ENCODE assay signal across 17 mouse cellular contexts in the genomic region with DNA sequence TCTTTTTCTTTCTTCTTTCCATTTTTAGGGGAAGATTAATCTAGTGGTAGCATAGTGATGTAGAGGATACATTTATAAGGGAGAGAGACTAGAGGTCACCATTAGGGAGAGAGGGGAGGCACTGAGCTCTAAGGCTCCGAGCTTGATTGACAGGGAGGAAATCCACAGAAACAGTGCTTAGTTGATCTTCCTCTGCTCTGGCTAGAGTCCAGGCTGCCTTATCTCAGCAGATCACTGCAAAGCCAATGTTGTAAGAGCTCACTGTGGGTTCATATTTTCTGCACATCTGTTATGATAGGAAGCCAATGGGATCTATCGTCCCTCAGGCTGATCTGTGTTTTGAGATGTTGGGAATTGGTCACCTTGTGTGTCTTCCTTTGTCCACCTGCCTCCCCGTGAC. TPM values are rescaled to one million over a fixed set of nuclear protein-coding genes. Genes with fewer than 3 reads are reported as not detected.
DNase-seq lines count a peak whose midpoint lies in the region; ATAC-seq and TF ChIP-seq lines count a peak whose summit lies in the region.
"Had no signal": no experiment of that assay in that cellular context is flagged by ENCODE, and none has a peak within 500 bp of the region (broad histone marks: within the 10 kb centered on the region; RNA-seq: fewer than 3 reads in every experiment).

No protein-coding gene starts in this region.

- no peak for TF ChIP-seq POLR2A in liver, adult 2 months (IDR thresholded peaks at IDR 0.05; ENCODE audit: extremely low read depth, insufficient read depth, low read length)

- TF ChIP-seq CTCF in liver, adult 2 months (IDR thresholded peaks at IDR 0.05; ENCODE audit: low read depth, low read length) = no peak

- no peak for DNase-seq in liver, adult 2 months (ENCODE audit: extremely low read depth, low read depth, low spot score)
- no peak for DNase-seq in liver, embryonic 11.5 days (ENCODE audit: low spot score)
- DNase-seq in hindbrain, embryonic 14.5 days (ENCODE audit: low spot score) = no peak
- DNase-seq in kidney, postnatal 10 days = no peak
- DNase-seq in kidney, postnatal 36 days = no peak
- DNase-seq in cerebellum, adult 8-10 months = no peak
- DNase-seq: adrenal gland, postnatal 10 days; cerebellum, adult 9-10 months; kidney, adult 18-20 months; liver, embryonic 13.5 days; thymus, postnatal 25 days had no signal

- no peaks in the 10 kb centered on the region for H3K9me3 ChIP-seq in liver, embryonic 11.5 days (ENCODE audit: control insufficient read depth, low read length)
- H3K9me3 ChIP-seq in forebrain, embryonic 12.5 days = no peaks in the 10 kb centered on the region
- H3K9me3 ChIP-seq in hindbrain, embryonic 14.5 days (ENCODE audit: control insufficient read depth, low read length) = no peaks in the 10 kb centered on the region
- H3K9me3 ChIP-seq in midbrain, embryonic 16.5 days (replicated peaks; ENCODE audit: control insufficient read depth, low read length, poor library complexity, severe bottlenecking) = no peaks in the 10 kb centered on the region
- H3K9me3 ChIP-seq: liver, embryonic 13.5 days; stomach, embryonic 15.5 days had no signal

- H3K27ac ChIP-seq in liver, adult 2 months (replicated peaks; ENCODE audit: insufficient read depth, low read depth, low read length) = no peak overlapping the region; the same call in 1 of the 2 replicates
- H3K27ac ChIP-seq in liver, embryonic 11.5 days (ENCODE audit: low read depth, low read length) = no peak overlapping the region
- peak overlapping the region; percentile 100 for H3K27ac ChIP-seq in forebrain, embryonic 12.5 days
- peak overlapping the region; percentile 100 for H3K27ac ChIP-seq in hindbrain, embryonic 14.5 days
- peak overlapping the region; percentile 97 for H3K27ac ChIP-seq in midbrain, embryonic 16.5 days (ENCODE audit: low read length)
- H3K27ac ChIP-seq: liver, embryonic 13.5 days; stomach, embryonic 15.5 days had no signal

- peak overlapping the region; percentile 30; the same call in 1 of the 2 replicates for H3K4me3 ChIP-seq in liver, adult 2 months (ENCODE audit: insufficient read depth, low read depth, low read length)
- no peak overlapping the region for H3K4me3 ChIP-seq in liver, embryonic 11.5 days (ENCODE audit: low read depth, low read length)
- H3K4me3 ChIP-seq in forebrain, embryonic 12.5 days (replicated peaks) = no peak overlapping the region
- no peak overlapping the region for H3K4me3 ChIP-seq in hindbrain, embryonic 14.5 days (replicated peaks; ENCODE audit: low read length)
- H3K4me3 ChIP-seq in midbrain, embryonic 16.5 days (ENCODE audit: low read depth, low read length) = no peak overlapping the region
- H3K4me3 ChIP-seq: liver, embryonic 13.5 days; stomach, embryonic 15.5 days had no signal

- H3K36me3 ChIP-seq in liver, adult 2 months (ENCODE audit: control insufficient read depth, insufficient read depth, low read length) = no peaks in the 10 kb centered on the region
- no peaks in the 10 kb centered on the region for H3K36me3 ChIP-seq in liver, embryonic 11.5 days (ENCODE audit: control insufficient read depth, insufficient read depth, low read length)
- no peaks in the 10 kb centered on the region for H3K36me3 ChIP-seq in forebrain, embryonic 12.5 days (replicated peaks)
- no peaks in the 10 kb centered on the region for H3K36me3 ChIP-seq in hindbrain, embryonic 14.5 days (replicated peaks; ENCODE audit: control insufficient read depth, insufficient read depth)
- H3K36me3 ChIP-seq in midbrain, embryonic 16.5 days (ENCODE audit: control insufficient read depth, insufficient read depth, low read length) = no peaks in the 10 kb centered on the region
- H3K36me3 ChIP-seq: liver, embryonic 13.5 days; stomach, embryonic 15.5 days had no signal

- no peak overlapping the region for H3K4me2 ChIP-seq in liver, embryonic 11.5 days
- H3K4me2 ChIP-seq in forebrain, embryonic 12.5 days = no peak overlapping the region
- H3K4me2 ChIP-seq in hindbrain, embryonic 14.5 days (replicated peaks) = no peak overlapping the region
- no peak overlapping the region for H3K4me2 ChIP-seq in midbrain, embryonic 16.5 days (ENCODE audit: low read length)
- H3K4me2 ChIP-seq: liver, embryonic 13.5 days; stomach, embryonic 15.5 days had no signal

- H3K4me1 ChIP-seq in liver, adult 2 months (ENCODE audit: control insufficient read depth, insufficient read depth, low read length) = no peaks in the 10 kb centered on the region
- peaks cover 29% of the 10 kb centered on the region for H3K4me1 ChIP-seq in liver, embryonic 11.5 days (replicated peaks; ENCODE audit: control insufficient read depth, insufficient read depth, low read length)
- H3K4me1 ChIP-seq in forebrain, embryonic 12.5 days = peaks cover 57% of the 10 kb centered on the region
- peaks cover 52% of the 10 kb centered on the region for H3K4me1 ChIP-seq in hindbrain, embryonic 14.5 days (replicated peaks; ENCODE audit: control insufficient read depth, insufficient read depth, low read length)
- peaks cover 43% of the 10 kb centered on the region for H3K4me1 ChIP-seq in midbrain, embryonic 16.5 days (ENCODE audit: control insufficient read depth, insufficient read depth, low read length)

- WGBS in liver, adult 2 months = 40% methylated on average over 3 of the region's 3 CpGs
- 25% methylated on average over 3 of the region's 3 CpGs for WGBS in liver, embryonic 11.5 days
- 21% methylated on average over 3 of the region's 3 CpGs for WGBS in forebrain, embryonic 12.5 days
- 16% methylated on average over 3 of the region's 3 CpGs for WGBS in hindbrain, embryonic 14.5 days
- WGBS in midbrain, embryonic 16.5 days = 20% methylated on average over 3 of the region's 3 CpGs

- H3K27me3 ChIP-seq in liver, adult 2 months (ENCODE audit: control insufficient read depth, insufficient read depth, low read length) = peaks cover 2% of the 10 kb centered on the region; the same call in 1 of the 2 replicates
- peaks cover 28% of the 10 kb centered on the region for H3K27me3 ChIP-seq in liver, embryonic 11.5 days (replicated peaks; ENCODE audit: control insufficient read depth, insufficient read depth, low read length)
- no peaks in the 10 kb centered on the region for H3K27me3 ChIP-seq in forebrain, embryonic 12.5 days
- H3K27me3 ChIP-seq in hindbrain, embryonic 14.5 days (ENCODE audit: control insufficient read depth, insufficient read depth, low read length) = no peaks in the 10 kb centered on the region
- no peaks in the 10 kb centered on the region for H3K27me3 ChIP-seq in midbrain, embryonic 16.5 days (ENCODE audit: control insufficient read depth, insufficient read depth, low read depth, low read length)
- H3K27me3 ChIP-seq: stomach, embryonic 15.5 days had no signal

- no peaks in the 10 kb centered on the region for H3K79me2 ChIP-seq in liver, adult 2 months (ENCODE audit: control insufficient read depth, insufficient read depth, low read length)

- no peak for ATAC-seq in liver, embryonic 11.5 days (replicated peaks; ENCODE audit: low FRiP score)
- no peak for ATAC-seq in forebrain, embryonic 12.5 days (ENCODE audit: low FRiP score)
- ATAC-seq in hindbrain, embryonic 14.5 days (ENCODE audit: low FRiP score) = no peak
- no peak for ATAC-seq in midbrain, embryonic 16.5 days

- no peak overlapping the region for H3K9ac ChIP-seq in liver, adult 2 months (ENCODE audit: low read depth, low read length)
- H3K9ac ChIP-seq in liver, embryonic 11.5 days (ENCODE audit: low read depth, low read length) = no peak overlapping the region
- no peak overlapping the region for H3K9ac ChIP-seq in forebrain, embryonic 12.5 days
- H3K9ac ChIP-seq in hindbrain, embryonic 14.5 days = no peak overlapping the region
- H3K9ac ChIP-seq in midbrain, embryonic 16.5 days (ENCODE audit: low read depth, low read length) = no peak overlapping the region
- H3K9ac ChIP-seq: liver, embryonic 13.5 days; stomach, embryonic 15.5 days had no signal

RNA-seq across cellular contexts. Expression of a gene that starts 29.0 kb away (rescaled TPM):
- total RNA-seq in liver, adult 2 months (2014; rRNA removed) = 17.2 and 20.7 TPM in 2 replicates
- polyA plus RNA-seq in liver, adult 2 months (2012; rRNA removed) = 43.5 and 48.2 TPM in 2 replicates
- polyA plus RNA-seq in liver, embryonic 11.5 days (2014; fragmentation: Nextera tagmentation; extraction: Ambion mirVana) = 33.6 and 41.2 TPM in 2 replicates
- polyA plus RNA-seq in forebrain, embryonic 12.5 days (2016; fragmentation: Nextera tagmentation; extraction: Ambion mirVana) = 22.9 and 27.8 TPM in 2 replicates
- polyA plus RNA-seq in hindbrain, embryonic 14.5 days (2014; fragmentation: Nextera tagmentation; extraction: Ambion mirVana) = 23.1 and 29.7 TPM in 2 replicates
- polyA plus RNA-seq in midbrain, embryonic 16.5 days (2015; fragmentation: Nextera tagmentation; extraction: Ambion mirVana) = 14.8 and 16.3 TPM in 2 replicates

RNA-seq across cellular contexts. Expression of a gene that starts 37.6 kb away (rescaled TPM):
- total RNA-seq in liver, adult 2 months (2014; rRNA removed) = 44.1 and 52.2 TPM in 2 replicates
- polyA plus RNA-seq in liver, adult 2 months (2012; rRNA removed) = 36.6 and 50.5 TPM in 2 replicates
- 69.6 and 71.3 TPM in 2 replicates for polyA plus RNA-seq in liver, embryonic 11.5 days (2014; fragmentation: Nextera tagmentation; extraction: Ambion mirVana)
- polyA plus RNA-seq in forebrain, embryonic 12.5 days (2016; fragmentation: Nextera tagmentation; extraction: Ambion mirVana) = 102 and 106 TPM in 2 replicates
- polyA plus RNA-seq in hindbrain, embryonic 14.5 days (2014; fragmentation: Nextera tagmentation; extraction: Ambion mirVana) = 74.0 and 77.8 TPM in 2 replicates
- 80.6 and 85.7 TPM in 2 replicates for polyA plus RNA-seq in midbrain, embryonic 16.5 days (2015; fragmentation: Nextera tagmentation; extraction: Ambion mirVana)

RNA-seq across cellular contexts. Expression of a gene that starts 48.9 kb away (rescaled TPM):
- 41.3 and 45.0 TPM in 2 replicates for total RNA-seq in liver, adult 2 months (2014; rRNA removed)
- 106 and 107 TPM in 2 replicates for polyA plus RNA-seq in liver, adult 2 months (2012; rRNA removed)
- polyA plus RNA-seq in liver, embryonic 11.5 days (2014; fragmentation: Nextera tagmentation; extraction: Ambion mirVana) = 27.6 and 28.9 TPM in 2 replicates
- polyA plus RNA-seq in forebrain, embryonic 12.5 days (2016; fragmentation: Nextera tagmentation; extraction: Ambion mirVana) = 72.8 and 76.0 TPM in 2 replicates
- 49.3 and 54.7 TPM in 2 replicates for polyA plus RNA-seq in hindbrain, embryonic 14.5 days (2014; fragmentation: Nextera tagmentation; extraction: Ambion mirVana)
- 79.1 and 81.8 TPM in 2 replicates for polyA plus RNA-seq in midbrain, embryonic 16.5 days (2015; fragmentation: Nextera tagmentation; extraction: Ambion mirVana)

RNA-seq across cellular contexts. Expression of a gene that starts 49.2 kb away (rescaled TPM):
- total RNA-seq in liver, adult 2 months (2014; rRNA removed) = 0.34 and 0.46 TPM in 2 replicates
- 0.60 and 0.64 TPM in 2 replicates for polyA plus RNA-seq in liver, adult 2 months (2012; rRNA removed)
- 1.8 and 2.2 TPM in 2 replicates for polyA plus RNA-seq in liver, embryonic 11.5 days (2014; fragmentation: Nextera tagmentation; extraction: Ambion mirVana)
- polyA plus RNA-seq in forebrain, embryonic 12.5 days (2016; fragmentation: Nextera tagmentation; extraction: Ambion mirVana) = 0.58 and 0.60 TPM in 2 replicates
- 0.16 TPM in 2 replicates for polyA plus RNA-seq in hindbrain, embryonic 14.5 days (2014; fragmentation: Nextera tagmentation; extraction: Ambion mirVana)
- polyA plus RNA-seq in midbrain, embryonic 16.5 days (2015; fragmentation: Nextera tagmentation; extraction: Ambion mirVana) = 0.24 and 0.51 TPM in 2 replicates
- total RNA-seq: gastrocnemius, adult 18-20 months; layer of hippocampus, adult 18-20 months; left cerebral cortex, postnatal 25 days had no signal

Comparison
In these comparisons a context has a peak if more than half of its experiments do, and no peak if none do; other contexts are left out.
1. H3K27ac ChIP-seq: peak in forebrain, embryonic 12.5 days (single experiment), hindbrain, embryonic 14.5 days (single experiment) and midbrain, embryonic 16.5 days (single experiment); none in liver, adult 2 months (single experiment) and liver, embryonic 11.5 days (single experiment).